Mouse (Mus musculus) layer of hippocampus, postnatal 25 days (tissue): ENCODE data around the gene Dnase1l3. TPM values are rescaled to one million over a fixed set of nuclear protein-coding genes. Genes with fewer than 3 reads are reported as not detected.
"Not testable (repeated sequence)": the region's sequence is repeated elsewhere in the genome, so short reads cannot be mapped to it uniquely, and the experiment has no call there.

ENCODE experiments used
- DNase-seq, 2 experiments: peaks; one replicate each; pipeline ENCODE4 v3.0.0; 2022; ENCODE audit warnings: mixed read lengths in 2 of 2, low spot score in 1 of 2; ENCODE audit errors: extremely low spot score in 1 of 2
- total RNA-seq, 2 experiments: library from RNA; stranded (reverse); gene quantifications; 2 replicates each; pipeline ENCODE4 v1.2.3; 2021

Dnase1l3 gene
- total RNA-seq, 2 experiments from 2014 or later, result 0.07 TPM; not detected in 1

DNA sequence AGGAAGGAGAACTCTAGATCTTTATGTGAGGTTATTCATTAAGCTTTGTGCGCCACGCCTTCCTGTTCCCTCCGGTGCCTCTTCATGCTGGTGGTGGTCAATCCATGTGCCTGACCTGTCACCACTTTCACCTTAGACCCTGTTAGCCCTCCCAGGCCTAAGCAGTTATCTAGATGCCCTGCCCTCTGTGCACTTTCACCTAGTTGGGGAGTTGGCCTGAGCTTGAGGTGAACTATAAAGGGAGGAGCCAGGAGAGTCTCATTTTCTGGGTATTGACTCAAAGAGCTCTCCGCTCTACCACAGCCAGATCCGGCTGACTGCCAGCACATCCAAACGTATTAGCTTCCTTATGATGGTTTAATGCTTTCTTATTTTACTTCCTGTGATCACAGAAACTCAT, 21.9 kb upstream of the Dnase1l3 start:
- no peak for DNase-seq

GRCm38 (mm10) chr14:8015756-8016155, 21.4 kb upstream of the Dnase1l3 start:
- DNase-seq, result no peak

- DNase-seq, result no peak
Observed at GRCm38 (mm10) chr14:8011938-8012337, 17.6 kb upstream of the Dnase1l3 start.

GRCm38 (mm10) chr14:8011297-8011696, 16.9 kb upstream of the Dnase1l3 start:
- DNase-seq, result no peak

DNA sequence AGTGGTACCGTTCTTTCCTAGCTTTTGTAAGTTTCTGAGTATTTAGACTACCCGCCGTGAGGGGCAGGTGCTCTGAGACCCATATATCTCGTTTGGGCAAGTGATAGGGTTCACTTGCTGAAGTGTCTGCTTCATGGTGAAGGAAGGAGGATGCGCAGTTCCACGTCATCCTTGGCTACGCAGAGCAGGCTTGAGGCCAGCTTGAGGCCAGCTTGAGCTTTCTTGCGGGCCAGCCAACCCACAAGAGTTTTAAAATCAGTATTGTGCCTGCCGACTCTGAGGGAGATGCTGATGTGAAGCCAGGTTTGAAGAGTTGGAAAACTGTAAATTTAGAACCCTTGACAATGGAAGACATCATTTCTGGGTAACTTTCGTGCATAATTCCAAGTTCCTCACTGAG, 13.6 kb upstream of the Dnase1l3 start:
- DNase-seq, result no peak

- DNase-seq, result no peak
Observed at GRCm38 (mm10) chr14:8007486-8007885, 13.1 kb upstream of the Dnase1l3 start.

DNA sequence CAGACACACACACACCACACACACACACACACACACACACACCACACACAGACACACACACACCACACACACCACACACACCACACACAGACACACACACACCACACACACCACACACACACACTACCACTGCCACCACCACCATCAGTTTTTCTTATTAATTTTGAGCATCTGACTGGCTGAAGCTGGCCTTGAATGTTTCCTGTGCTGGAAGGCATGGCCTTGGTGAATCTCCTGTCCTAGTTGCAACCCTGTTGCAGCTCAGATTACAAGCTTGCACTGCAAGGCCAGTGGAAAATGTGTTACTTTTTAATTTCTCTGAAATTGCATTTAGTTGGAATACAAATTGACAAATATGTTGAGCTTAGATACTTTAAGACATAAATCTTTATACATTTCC, 12.7 kb upstream of the Dnase1l3 start:
- DNase-seq, result no peak

DNA sequence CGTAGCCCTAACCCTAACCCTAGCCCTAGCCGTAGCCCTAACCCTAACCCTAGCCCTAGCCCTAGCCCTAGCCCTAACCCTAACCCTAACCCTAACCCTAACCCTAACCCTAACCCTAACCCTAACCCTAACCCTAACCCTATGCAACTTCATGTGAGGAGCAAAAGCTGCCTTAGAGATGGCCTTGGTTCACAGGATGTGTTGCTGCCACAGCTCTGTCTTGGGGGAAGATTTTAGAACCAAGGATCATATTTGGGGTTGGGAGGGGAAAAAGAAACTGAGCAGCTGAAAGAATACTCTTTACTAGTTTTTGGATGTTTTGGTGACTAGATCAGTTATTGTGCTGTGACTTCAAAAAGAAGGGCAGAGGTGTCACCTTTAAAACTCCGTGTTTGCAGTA, 11.7 kb upstream of the Dnase1l3 start:
- not testable (repeated sequence) for DNase-seq

- no peak for DNase-seq
Observed at GRCm38 (mm10) chr14:8003727-8004670, 9.6 kb upstream of the Dnase1l3 start.

DNA sequence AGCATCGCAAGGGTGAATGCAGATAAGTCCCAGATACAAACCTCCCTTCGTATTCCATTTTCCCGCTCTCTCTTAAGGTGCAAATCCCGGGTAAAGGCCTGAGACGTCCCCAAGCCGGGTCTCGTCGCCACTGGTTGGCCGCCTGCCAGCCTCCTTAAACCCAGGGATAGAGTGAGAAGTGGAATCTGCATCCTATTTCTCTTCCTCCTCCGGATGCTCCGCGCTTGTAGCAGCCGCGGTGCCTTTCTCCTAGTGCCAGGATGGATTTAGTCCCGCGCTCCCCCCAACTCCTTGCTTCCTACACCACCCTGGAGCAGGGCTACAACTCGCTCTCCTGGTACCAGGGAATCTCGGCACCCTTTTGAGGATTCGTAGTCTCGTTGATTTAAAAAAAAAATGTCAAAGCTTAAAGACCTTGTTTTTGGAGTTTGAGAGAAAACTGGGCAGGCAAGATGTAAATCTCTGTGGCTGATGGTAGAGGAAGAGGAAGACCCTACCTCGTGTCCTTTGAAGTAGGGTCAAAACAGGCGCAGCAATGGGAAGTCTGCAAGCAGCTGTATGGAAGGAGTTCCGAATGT, 8.8 kb upstream of the Dnase1l3 start:
- DNase-seq, result peak; percentile 24 to 61

DNA sequence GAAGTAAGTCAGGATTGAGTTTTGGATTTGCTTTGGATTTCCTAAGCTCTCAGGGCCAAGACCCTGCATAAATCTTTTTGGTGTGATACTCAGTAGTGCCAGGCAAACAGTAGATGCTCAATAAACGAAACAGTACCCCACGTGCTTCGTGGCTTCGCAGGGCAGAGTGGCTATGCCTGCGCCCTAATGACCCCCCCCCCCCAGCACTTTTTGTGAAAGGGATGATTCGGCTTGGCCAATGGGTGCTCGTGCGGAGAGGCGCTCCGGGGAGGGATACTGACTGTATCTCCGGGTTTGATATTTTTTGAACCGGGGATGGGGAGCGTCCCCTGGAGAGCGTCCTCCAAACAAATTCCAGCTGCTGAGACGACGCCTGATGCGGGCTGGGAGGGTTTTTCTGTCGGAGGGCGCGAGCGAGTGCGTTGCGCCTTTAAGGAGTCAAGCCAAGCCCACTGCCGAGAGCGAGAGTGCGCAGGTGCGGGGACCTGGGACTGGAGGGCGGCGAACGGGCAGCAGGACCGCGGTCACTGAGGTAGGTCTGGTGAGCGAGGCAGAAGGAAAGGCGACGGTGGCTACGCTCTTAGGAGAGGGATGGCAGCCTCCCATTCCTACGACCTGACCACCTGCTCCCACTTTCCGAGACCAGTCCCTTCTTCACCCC, 8.2 kb upstream of the Dnase1l3 start, which contains the start of gene Abhd6:
Gene Abhd6 (plus strand): TSS at position 471 of the 661 bp plus-strand sequence.
- peak; percentile 82 to 83 for DNase-seq

- peak in 1 of 2 experiments; percentile 27 for DNase-seq
Observed at GRCm38 (mm10) chr14:8000831-8001685, 6.7 kb upstream of the Dnase1l3 start.

- no peak for DNase-seq
Observed at GRCm38 (mm10) chr14:8000247-8000646, 5.9 kb upstream of the Dnase1l3 start.

DNA sequence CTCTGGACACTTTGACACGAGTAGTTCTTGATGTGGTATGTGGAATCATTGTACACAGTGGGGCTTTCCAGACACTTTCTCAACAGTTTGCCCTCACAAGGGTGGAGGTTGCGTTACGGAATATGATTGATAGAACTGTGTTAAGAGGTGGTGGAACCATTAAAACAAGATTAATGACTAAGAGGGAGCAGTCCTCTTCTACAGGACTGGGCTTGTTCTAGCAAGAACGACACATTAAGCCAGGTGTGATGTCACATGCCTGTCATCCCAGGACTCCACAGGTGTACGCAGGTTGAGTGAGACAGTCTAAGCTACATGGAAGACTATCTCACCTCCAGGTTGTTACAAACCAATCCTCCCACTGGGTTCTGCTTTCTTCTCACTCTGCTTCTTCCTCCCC, 5.1 kb upstream of the Dnase1l3 start:
- DNase-seq, result no peak

DNA sequence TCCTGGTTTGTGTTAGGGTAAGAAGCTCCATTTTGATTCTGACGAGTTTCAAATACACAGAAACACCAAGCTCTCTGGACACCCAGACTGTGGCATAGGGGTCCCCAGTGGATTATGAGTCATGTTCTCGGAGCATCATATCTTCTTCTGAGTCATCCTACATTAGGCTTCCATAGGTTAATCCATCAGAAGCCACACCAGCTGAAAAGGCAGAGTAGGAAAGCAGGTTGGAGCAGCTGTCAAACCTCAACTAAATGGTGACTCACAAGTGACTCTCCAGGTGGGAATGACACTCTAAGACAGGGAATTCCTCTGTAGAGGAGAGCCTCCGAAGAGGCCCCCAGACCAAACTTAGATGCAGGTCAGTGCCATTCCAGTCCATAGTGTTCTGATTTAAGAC, 4.7 kb upstream of the Dnase1l3 start:
- DNase-seq, result no peak

DNA sequence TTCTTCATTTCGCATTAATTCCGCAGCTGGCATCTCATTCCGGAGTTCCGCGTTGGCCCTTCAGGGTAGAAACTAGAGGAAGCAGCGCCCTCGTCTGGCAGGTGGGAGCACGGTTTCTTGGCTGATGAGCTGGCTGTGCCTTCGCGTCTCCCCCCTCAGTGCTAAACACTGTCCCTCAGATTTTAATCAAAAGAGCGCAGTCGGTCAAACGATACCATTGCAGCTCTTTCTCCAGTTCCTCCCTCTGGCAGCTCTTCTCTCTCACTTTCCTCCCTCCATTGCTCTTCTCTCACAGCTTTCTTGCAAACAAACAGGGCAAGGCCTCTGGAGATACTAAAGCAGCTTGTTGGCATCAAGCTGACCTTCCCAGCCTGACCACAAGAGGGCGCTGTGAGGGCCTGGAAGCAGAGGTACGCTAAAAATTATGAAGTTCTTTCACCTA, 2.9 kb upstream of the Dnase1l3 start:
- peak; percentile 88 to 96 for DNase-seq

- no peak for DNase-seq
Observed at GRCm38 (mm10) chr14:7992158-7992557, 2.2 kb downstream of the Dnase1l3 start.

- DNase-seq, result no peak
Observed at GRCm38 (mm10) chr14:7991108-7991776, 3.1 kb downstream of the Dnase1l3 start.

- no peak for DNase-seq
Observed at GRCm38 (mm10) chr14:7989961-7990360, 4.4 kb downstream of the Dnase1l3 start.

DNA sequence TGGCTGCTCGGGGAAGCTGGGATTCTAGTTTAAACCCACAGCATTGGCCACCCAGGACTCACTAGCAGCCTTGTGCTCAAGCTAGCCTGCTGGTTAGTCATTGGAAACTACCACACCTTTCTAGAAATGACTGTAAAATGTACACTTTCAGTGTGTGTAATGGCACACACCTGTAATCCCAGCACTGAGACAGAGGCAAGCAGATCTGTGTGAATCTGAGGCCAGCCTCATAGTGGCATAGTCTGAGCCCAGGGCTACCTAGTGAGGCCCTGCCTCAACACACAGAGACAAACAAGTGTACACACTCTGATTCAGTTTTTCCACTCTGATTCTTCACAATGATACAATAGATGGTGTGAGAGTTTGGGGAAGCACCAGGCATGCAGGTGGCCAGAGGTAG, 5.0 kb downstream of the Dnase1l3 start:
- DNase-seq, result no peak
